Mouse (Mus musculus) hindbrain, embryonic 11.5 days (tissue): Measurements from ENCODE around the gene BC030867. TPM values are rescaled to one million over a fixed set of nuclear protein-coding genes. Genes with fewer than 3 reads are reported as not detected.

Experiments used
- ATAC-seq: fragments of 200-750 bp; cut with Nextera tagmentation; 2 replicates; pipeline ENCODE4 v1.8.0; 2017; ENCODE audit warnings: mild to moderate bottlenecking, moderate TSS enrichment, moderate library complexity; ENCODE audit not compliant: low FRiP score
- DNase-seq: peaks from one replicate; pipeline ENCODE4 v3.0.0-alpha.2; 2015; ENCODE audit warnings: low spot score
- H3K27ac ChIP-seq: fragments of 300-500 bp; sonication (generic); 2 replicates; pipeline ENCODE4 v1.5.1; 2014; ENCODE audit warnings: mild to moderate bottlenecking, low read depth, low read length
- H3K27me3 ChIP-seq: fragments of 300-500 bp; sonication (generic); 2 replicates; pipeline ENCODE4 v1.6.1; 2014; ENCODE audit warnings: mild to moderate bottlenecking, low read length, moderate library complexity, mixed read lengths; ENCODE audit not compliant: control insufficient read depth, insufficient read depth
- H3K36me3 ChIP-seq: fragments of 300-500 bp; sonication (generic); 2 replicates; pipeline ENCODE4 v1.6.1; 2014; ENCODE audit warnings: mild to moderate bottlenecking, low read length, moderate library complexity, mixed read lengths; ENCODE audit not compliant: control insufficient read depth, insufficient read depth
- H3K4me1 ChIP-seq: fragments of 300-500 bp; sonication (generic); replicated peaks from 2 replicates; pipeline ENCODE4 v1.6.1; 2014; ENCODE audit warnings: low read length, mixed read lengths; ENCODE audit not compliant: control insufficient read depth, insufficient read depth
- H3K4me2 ChIP-seq: fragments of 300-500 bp; sonication (generic); replicated peaks from 2 replicates; pipeline ENCODE4 v1.6.1; 2014; ENCODE audit warnings: mild to moderate bottlenecking, low read depth, low read length
- H3K4me3 ChIP-seq: fragments of 300-500 bp; sonication (generic); 2 replicates; pipeline ENCODE4 v1.5.1; 2014; ENCODE audit warnings: low read depth, low read length
- H3K9ac ChIP-seq: fragments of 300-500 bp; sonication (generic); 2 replicates; pipeline ENCODE4 v1.6.1; 2014; ENCODE audit warnings: low read depth, low read length
- H3K9me3 ChIP-seq: fragments of 300-500 bp; sonication (generic); 2 replicates; pipeline ENCODE4 v1.6.1; 2016; ENCODE audit warnings: low read length; ENCODE audit not compliant: control insufficient read depth
- WGBS: fragments of 180-500 bp; shearing (Covaris S2); extraction: QIAGEN DNeasy Blood & Tissue Kit; methylation state at CpG from one replicate; pipeline ENCODE4 v1.1.7; 2014; 5-methylcytosine and 5-hydroxymethylcytosine counted together
- polyA plus RNA-seq: library from polyadenylated mRNA; unstranded; fragments of >200 nt; fragmentation: Nextera tagmentation; extraction: Ambion mirVana; gene quantifications from 2 replicates; pipeline ENCODE4 v1.2.1, GENCODE M21; 2014

The BC030867 gene
- polyA plus RNA-seq, 1 experiment from 2014 or later, result 14.0 TPM

GRCm38 (mm10) chr11:102308104-102308503 is 59.4 kb downstream of the BC030867 start:
- DNase-seq (no peak), ATAC-seq (no peak)
- Histone ChIP-seq H3K36me3 (peaks cover 10% of the 10 kb centered on the region), H3K4me3 (no peak overlapping the region), H3K9me3 (no peaks in the 10 kb centered on the region), H3K9ac (no peak overlapping the region), H3K27ac (no peak overlapping the region), H3K4me2 (no peak overlapping the region), H3K27me3 (no peaks in the 10 kb centered on the region), H3K4me1 (peaks cover 4% of the 10 kb centered on the region; the same call in 1 of the 2 replicates)
- WGBS, result 93% methylated on average over 9 of the region's 9 CpGs

- peak overlapping the region; percentile 47; the same call in 1 of the 2 replicates for H3K27ac ChIP-seq
- DNase-seq (peak; percentile 98), ATAC-seq (peak; percentile 90)
- H3K9ac ChIP-seq, result peak overlapping the region; percentile 16; the same call in 1 of the 2 replicates
- peaks cover 10% of the 10 kb centered on the region for H3K36me3 ChIP-seq
- peaks cover 4% of the 10 kb centered on the region; the same call in 1 of the 2 replicates for H3K4me1 ChIP-seq
- peak overlapping the region; percentile 24; the same call in 1 of the 2 replicates for H3K4me3 ChIP-seq
- peak overlapping the region; percentile 44 for H3K4me2 ChIP-seq
- no peaks in the 10 kb centered on the region for H3K27me3 ChIP-seq
- under 1% methylated on average over 27 of the region's 27 CpGs for WGBS
- H3K9me3 ChIP-seq, result no peaks in the 10 kb centered on the region
Measured at GRCm38 (mm10) chr11:102308979-102309378, 60.3 kb downstream of the BC030867 start.

- no peak overlapping the region for H3K4me3 ChIP-seq
- H3K4me2 ChIP-seq, result peak overlapping the region; percentile 44
- H3K9ac ChIP-seq, result no peak overlapping the region; the same call in 1 of the 2 replicates
- no peak overlapping the region for H3K27ac ChIP-seq
- 90% methylated on average over 22 of the region's 22 CpGs for WGBS
- no peaks in the 10 kb centered on the region for H3K27me3 ChIP-seq
- ATAC-seq (no peak), DNase-seq (no peak)
- H3K4me1 ChIP-seq, result peaks cover 7% of the 10 kb centered on the region; the same call in 1 of the 2 replicates
- peaks cover 13% of the 10 kb centered on the region for H3K36me3 ChIP-seq
- no peaks in the 10 kb centered on the region for H3K9me3 ChIP-seq
Measured at GRCm38 (mm10) chr11:102309821-102310617, 61.3 kb downstream of the BC030867 start.

GRCm38 (mm10) chr11:102310768-102311695 is 62.4 kb downstream of the BC030867 start:
- H3K9ac ChIP-seq, result peak overlapping the region; percentile 3; the same call in 1 of the 2 replicates
- no peaks in the 10 kb centered on the region for H3K9me3 ChIP-seq
- no peak overlapping the region for H3K4me3 ChIP-seq
- H3K4me2 ChIP-seq, result no peak overlapping the region
- no peaks in the 10 kb centered on the region for H3K27me3 ChIP-seq
- ATAC-seq (no peak), DNase-seq (no peak)
- H3K27ac ChIP-seq, result peak overlapping the region; percentile 33; the same call in 1 of the 2 replicates
- H3K4me1 ChIP-seq, result peaks cover 7% of the 10 kb centered on the region; the same call in 1 of the 2 replicates
- H3K36me3 ChIP-seq, result peaks cover 13% of the 10 kb centered on the region
- 38% methylated on average over 38 of the region's 38 CpGs for WGBS

GRCm38 (mm10) chr11:102311966-102312365 is 63.3 kb downstream of the BC030867 start:
- no peak overlapping the region for H3K4me3 ChIP-seq
- H3K27me3 ChIP-seq, result no peaks in the 10 kb centered on the region
- ATAC-seq, result no peak
- H3K27ac ChIP-seq, result no peak overlapping the region
- peaks cover 7% of the 10 kb centered on the region; the same call in 1 of the 2 replicates for H3K4me1 ChIP-seq
- H3K9ac ChIP-seq, result no peak overlapping the region
- no peak for DNase-seq
- no peaks in the 10 kb centered on the region for H3K9me3 ChIP-seq
- 91% methylated on average over 4 of the region's 4 CpGs for WGBS
- no peak overlapping the region for H3K4me2 ChIP-seq
- peaks cover 5% of the 10 kb centered on the region for H3K36me3 ChIP-seq

GRCm38 (mm10) chr11:102312586-102312985 is 63.9 kb downstream of the BC030867 start:
- no peak overlapping the region for H3K4me3 ChIP-seq
- H3K36me3 ChIP-seq, result 0 out of 2 replicates have a peak, but pooled peaks cover 3% of the 10 kb centered on the region
- H3K9me3 ChIP-seq, result no peaks in the 10 kb centered on the region
- ATAC-seq (no peak), DNase-seq (no peak)
- WGBS, result 92% methylated on average over 6 of the region's 6 CpGs
- no peaks in the 10 kb centered on the region for H3K27me3 ChIP-seq
- no peak overlapping the region for H3K9ac ChIP-seq
- H3K27ac ChIP-seq, result no peak overlapping the region
- H3K4me1 ChIP-seq, result peaks cover 7% of the 10 kb centered on the region; the same call in 1 of the 2 replicates
- no peak overlapping the region for H3K4me2 ChIP-seq

GRCm38 (mm10) chr11:102314321-102314720 is 65.6 kb downstream of the BC030867 start:
- peaks cover 7% of the 10 kb centered on the region; the same call in 1 of the 2 replicates for H3K4me1 ChIP-seq
- H3K9ac ChIP-seq, result no peak overlapping the region
- no peak overlapping the region for H3K27ac ChIP-seq
- H3K27me3 ChIP-seq, result no peaks in the 10 kb centered on the region
- H3K36me3 ChIP-seq, result 0 out of 2 replicates have a peak, but pooled peaks cover 3% of the 10 kb centered on the region
- no peaks in the 10 kb centered on the region for H3K9me3 ChIP-seq
- DNase-seq (no peak), ATAC-seq (no peak)
- H3K4me3 ChIP-seq, result no peak overlapping the region
- no peak overlapping the region for H3K4me2 ChIP-seq
- 92% methylated on average over 12 of the region's 12 CpGs for WGBS
